Mouse (Mus musculus) ovary, postnatal 14 days (tissue): Measurements from ENCODE around the gene Ccdc106.
"Not testable (repeated sequence)": the region's sequence is repeated elsewhere in the genome, so short reads cannot be mapped to it uniquely, and the experiment has no call there.

Experiments used
- DNase-seq: peaks from one replicate; pipeline ENCODE4 v3.0.0; 2022; ENCODE audit warnings: low spot score

The Ccdc106 gene

DNA sequence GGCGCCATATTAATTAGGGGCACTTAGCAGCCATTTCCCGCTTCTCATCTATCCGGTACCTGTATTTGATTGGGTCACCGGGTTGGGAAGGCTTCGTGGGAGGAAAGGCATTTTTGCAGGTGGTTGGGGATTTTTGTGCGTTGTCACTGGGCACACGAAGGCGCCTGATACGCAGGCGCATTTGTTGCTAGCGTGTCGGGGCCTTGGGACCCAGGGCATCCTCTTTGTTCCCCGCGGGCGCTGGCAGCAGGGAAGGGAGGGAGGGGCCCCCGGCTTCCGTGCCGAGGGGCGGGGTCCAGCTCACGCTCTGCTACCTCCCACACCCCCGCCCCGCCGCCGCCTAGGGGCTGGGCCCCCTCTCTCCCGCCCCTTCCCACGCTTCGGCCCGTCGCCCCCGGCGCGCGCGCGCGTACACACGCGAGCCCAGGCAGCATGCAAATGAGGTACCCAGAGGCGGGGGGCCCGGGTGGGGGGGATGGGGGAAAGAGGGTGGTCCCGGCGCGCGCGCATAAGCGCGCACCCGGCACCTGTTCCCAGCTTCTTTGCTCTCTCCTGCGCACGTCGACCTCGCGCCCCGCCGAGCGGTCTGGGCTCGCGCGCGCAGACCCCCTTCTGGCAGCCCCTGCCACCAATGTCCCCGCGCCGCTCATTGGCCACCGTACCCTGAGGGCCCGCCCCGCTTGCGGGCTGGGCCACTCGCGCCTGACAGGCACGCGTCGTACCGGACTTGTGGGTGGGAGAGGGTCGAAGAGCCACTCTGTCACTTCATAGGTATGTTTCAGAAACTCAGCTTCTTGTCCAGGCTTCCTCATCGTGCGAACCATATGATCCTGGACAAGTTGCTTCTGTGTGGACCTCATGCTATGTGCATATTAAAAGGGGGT lies 5.0 kb upstream of the Ccdc106 start, which contains the start of gene Gm44973:
Gene Gm44973 (plus strand): TSS at position 379 of the 884 bp plus-strand sequence.
- peak; percentile 86 for DNase-seq

- no peak for DNase-seq
Measured at GRCm38 (mm10) chr7:5016057-5016456, 4.3 kb upstream of the Ccdc106 start.

GRCm38 (mm10) chr7:5016920-5017319 lies 3.4 kb upstream of the Ccdc106 start:
- DNase-seq, result no peak

- no peak for DNase-seq
Measured at GRCm38 (mm10) chr7:5017352-5017751, 3.0 kb upstream of the Ccdc106 start.

- no peak for DNase-seq
Measured at GRCm38 (mm10) chr7:5017931-5018330, 2.4 kb upstream of the Ccdc106 start.

- not testable (repeated sequence) for DNase-seq
Measured at GRCm38 (mm10) chr7:5019576-5019975, 777 bp upstream of the Ccdc106 start.

DNA sequence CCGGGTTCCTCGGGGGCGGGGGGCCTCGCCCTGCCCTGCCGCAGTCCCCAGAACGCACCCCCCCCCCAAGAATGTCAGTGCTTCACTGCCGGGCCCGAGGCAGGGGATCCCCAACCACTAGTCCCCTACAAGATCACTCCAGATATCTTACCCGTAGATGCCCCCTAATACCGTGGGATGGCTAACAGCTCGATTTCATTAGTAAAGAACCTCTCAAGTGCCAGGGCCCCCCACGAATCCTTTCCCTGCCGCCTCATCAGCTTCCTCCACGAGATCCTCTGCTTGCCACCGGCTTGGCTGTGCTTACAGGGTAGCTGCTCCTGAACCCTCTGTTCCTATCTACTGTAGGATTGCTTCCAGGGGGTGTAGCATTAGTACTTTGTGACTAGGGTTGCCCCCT lies 332 bp downstream of the Ccdc106 start:
- DNase-seq, result no peak

- DNase-seq, result no peak
Measured at GRCm38 (mm10) chr7:5021197-5021596, 844 bp downstream of the Ccdc106 start.

DNA sequence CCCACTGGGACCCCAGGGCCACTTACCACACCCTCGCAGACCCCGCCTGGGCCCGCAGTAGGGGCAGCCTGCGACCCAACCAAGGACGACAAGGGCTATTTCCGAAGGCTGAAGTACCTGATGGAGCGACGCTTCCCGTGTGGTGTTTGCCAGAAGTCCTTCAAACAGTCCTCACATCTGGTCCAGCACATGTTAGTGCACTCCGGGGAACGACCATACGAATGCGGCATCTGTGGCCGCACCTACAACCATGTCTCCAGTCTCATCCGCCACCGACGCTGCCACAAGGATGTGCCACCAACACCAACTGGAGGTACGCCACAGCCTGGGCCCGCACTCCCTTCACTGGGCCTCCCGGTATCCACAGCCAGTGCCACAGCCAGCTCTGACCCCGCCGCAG lies 9.2 kb downstream of the Ccdc106 start:
- no peak for DNase-seq

DNA sequence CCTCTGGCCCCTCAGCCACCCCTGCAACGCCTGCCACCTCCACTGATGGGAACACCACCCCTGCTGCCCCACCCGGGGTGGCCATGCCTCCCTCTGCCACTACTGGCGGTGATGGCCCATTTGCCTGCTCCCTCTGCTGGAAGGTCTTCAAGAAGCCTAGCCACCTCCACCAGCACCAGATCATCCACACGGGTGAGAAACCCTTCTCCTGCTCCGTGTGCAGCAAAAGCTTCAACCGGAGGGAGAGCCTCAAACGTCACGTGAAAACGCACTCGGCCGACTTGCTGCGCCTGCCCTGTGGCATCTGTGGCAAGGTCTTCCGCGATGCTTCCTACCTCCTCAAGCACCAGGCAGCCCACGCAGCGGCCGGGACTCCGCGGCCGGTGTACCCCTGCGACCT lies 9.6 kb downstream of the Ccdc106 start:
- no peak for DNase-seq

- no peak for DNase-seq
Measured at GRCm38 (mm10) chr7:5030554-5031275, 10.4 kb downstream of the Ccdc106 start.

GRCm38 (mm10) chr7:5031496-5031895 lies 11.1 kb downstream of the Ccdc106 start:
- no peak for DNase-seq

DNA sequence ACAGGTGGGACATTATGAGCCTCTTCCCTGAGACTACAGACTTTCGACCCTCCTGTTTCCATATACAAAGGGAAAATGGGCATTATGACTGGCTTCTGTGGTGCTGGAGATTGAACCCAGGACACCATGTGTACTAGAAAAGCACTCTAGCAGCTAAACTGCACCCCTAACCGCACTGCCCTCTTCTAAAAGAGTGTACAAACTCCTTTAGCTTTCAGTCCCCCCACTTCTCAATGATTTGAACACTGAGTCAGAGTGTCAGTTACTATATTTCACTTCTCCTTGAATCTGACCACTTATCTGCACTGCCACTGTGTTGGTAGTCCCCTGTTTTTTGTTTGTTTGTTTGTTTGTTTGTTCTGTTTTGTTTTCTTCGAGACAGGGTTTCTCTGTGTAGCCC lies 13.5 kb downstream of the Ccdc106 start, which contains the start of gene 4632433K11Rik:
Gene 4632433K11Rik (plus strand): TSS at position 301 of the 400 bp plus-strand sequence.
- no peak for DNase-seq

DNA sequence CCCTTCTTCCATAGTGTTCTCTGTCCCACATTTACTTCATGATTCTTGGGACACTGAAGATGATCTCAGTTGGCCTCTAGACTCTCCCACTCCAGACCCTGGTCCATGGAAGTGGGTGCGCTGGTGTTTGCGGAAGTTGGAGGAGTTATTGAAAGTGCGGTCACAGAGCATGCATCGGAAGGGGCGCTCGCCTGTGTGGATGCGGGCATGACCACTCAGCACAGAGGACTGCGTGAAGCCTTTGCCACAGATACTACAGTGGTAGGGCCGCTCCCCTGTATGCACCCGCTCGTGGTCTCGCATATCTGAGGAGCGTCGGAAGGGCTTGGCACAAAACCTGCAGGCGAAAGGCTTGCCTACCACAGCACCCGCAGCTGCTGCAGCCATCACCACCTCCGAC lies 15.3 kb downstream of the Ccdc106 start:
- no peak for DNase-seq

DNA sequence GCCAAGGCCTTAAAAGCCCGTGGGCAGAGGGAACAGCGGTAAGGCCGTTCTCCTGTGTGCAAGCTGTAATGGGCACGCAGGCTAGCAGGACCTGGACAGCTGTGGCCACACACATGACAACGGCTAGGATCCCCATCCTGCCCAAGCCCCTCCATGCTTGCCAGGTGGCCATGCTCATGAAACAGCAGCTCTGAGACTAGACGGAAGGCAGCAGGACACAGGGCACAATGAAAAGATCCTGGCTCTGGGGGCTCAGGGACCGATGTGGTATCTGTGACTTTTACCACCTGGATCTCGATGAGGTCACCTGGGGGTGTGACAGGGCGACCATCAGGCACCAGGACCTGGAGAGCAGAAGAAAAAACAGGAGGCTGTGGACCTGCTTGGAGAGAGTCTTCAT lies 15.8 kb downstream of the Ccdc106 start:
- no peak for DNase-seq

- DNase-seq, result no peak
Measured at GRCm38 (mm10) chr7:5037026-5037425, 16.7 kb downstream of the Ccdc106 start.

DNA sequence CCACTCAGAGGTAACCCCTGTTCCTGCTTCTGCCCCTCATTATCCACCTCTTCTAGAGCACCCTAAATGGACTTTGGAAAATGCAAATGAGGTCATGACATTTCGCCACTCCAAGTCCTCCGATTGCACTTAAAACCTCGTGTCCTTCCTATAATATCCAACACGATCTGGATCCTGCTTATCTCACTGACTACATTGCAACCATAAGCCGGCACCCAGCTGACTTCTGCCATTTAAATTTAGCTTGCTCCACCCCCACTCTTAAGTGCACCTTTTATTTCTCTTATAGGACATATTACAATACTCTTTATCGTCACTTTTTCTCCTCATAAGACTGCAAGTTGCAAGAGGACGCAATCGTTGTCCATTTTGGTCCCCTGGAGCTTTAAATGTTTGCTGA lies 17.1 kb downstream of the Ccdc106 start:
- DNase-seq, result no peak

DNA sequence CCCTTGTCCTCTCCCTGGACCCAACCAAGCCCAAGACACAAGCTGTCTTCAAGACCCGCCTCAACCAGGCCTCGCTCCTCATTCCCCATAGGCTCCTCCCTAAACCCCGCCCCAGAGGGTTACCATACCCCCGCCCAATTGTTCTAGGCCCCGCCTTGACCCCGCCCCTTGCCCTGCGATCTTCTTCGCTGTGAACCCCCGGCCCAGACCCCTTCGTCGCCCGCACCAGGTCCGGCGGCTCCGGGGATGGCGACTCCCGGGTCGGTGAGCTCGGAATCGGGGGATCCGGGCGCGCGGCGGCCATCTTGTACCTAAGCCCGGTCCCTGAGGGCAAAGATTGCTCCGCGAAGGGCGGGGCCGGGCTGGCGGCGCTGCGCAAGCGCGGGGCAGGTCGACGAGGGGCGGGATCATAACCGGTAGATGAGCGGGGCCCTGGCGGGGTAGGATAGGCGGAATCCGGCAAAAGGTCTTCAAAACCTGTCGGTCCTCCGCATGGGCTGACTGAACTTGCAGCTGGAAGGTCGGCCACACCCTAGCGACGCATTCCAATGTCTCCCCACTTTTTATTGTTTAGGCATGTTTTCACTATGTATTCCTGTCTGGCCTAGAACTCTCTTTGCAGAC lies 17.9 kb downstream of the Ccdc106 start, which contains the start of gene Zfp784:
Gene Zfp784 (minus strand): TSS at position 338 of the 624 bp plus-strand sequence.
- peak; percentile 91 for DNase-seq

DNA sequence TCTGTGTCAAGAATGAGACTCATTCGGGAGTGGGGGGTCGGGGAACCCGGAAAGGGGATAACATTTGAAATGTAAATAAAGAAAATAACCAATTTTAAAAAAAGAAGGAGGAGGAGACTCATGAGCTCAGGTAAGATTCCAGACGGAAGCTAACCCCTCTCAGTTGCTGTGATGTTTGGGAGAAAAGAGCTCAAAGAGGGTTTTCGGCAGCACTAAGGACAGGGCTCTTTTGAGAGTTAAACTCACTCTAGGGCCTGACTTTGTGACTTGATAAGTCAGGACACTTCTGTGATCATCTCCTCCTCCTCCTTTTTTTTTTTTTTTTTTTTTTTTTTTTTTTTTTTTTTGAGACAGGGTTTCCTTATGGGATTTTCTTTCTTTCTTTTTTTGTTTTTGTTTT lies 18.6 kb downstream of the Ccdc106 start:
- DNase-seq, result no peak

DNA sequence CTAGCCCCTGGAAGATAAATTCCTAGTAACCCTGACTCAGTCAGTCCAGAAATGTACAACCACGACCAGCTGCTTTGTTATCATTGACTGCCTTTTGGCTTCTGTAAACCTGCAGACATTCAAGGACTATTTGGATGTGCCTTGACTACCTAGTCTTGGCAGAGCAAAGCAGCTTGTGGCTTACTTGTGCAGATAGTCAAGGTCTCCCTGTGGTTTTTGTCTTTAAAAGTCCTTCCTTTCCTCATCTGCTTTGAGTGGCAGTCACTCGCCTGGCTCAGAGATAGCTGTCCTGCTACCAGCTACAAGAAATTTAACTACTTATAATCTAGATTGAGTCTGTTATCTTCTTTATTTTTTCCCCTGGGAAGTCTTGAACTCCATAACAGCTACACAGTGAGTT lies 24.6 kb downstream of the Ccdc106 start:
- no peak for DNase-seq

- DNase-seq, result no peak
Measured at GRCm38 (mm10) chr7:5046112-5046511, 25.8 kb downstream of the Ccdc106 start.

- no peak for DNase-seq
Measured at GRCm38 (mm10) chr7:5047313-5047712, 27.0 kb downstream of the Ccdc106 start.
